Comparison of ENCODE assay signal across 11 mouse cellular contexts in the genomic region with DNA sequence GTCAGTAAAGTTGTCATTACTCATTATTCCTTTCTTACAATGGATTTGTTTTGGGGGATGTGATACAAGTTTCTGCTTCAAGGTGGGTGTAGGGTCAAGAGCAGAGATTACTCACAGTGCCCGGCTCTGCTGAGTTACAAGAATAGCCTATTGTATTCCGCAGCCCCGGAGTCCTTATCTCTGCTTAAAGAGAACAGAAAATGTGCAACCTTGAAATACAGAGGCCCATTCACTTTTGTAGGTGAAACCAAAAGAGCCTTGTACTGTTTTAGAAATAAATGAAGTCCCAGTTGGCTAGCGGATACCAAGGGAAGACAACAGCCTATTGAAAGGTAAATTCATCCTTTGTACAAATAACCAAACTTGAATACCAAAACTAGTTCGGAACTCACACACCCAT. TPM values are rescaled to one million over a fixed set of nuclear protein-coding genes. Genes with fewer than 3 reads are reported as not detected.
DNase-seq lines count a peak whose midpoint lies in the region; ATAC-seq and TF ChIP-seq lines count a peak whose summit lies in the region.
"Had no signal": no experiment of that assay in that cellular context is flagged by ENCODE, and none has a peak within 500 bp of the region (broad histone marks: within the 10 kb centered on the region; RNA-seq: fewer than 3 reads in every experiment).

No protein-coding gene starts in this region.

- peaks cover 23% of the 10 kb centered on the region for H3K4me1 ChIP-seq in heart, embryonic 10.5 days
- no peaks in the 10 kb centered on the region for H3K4me1 ChIP-seq in limb, embryonic 13.5 days
- H3K4me1 ChIP-seq in forebrain, postnatal 0 days (ENCODE audit: insufficient read depth), result no peaks in the 10 kb centered on the region
- H3K4me1 ChIP-seq: forebrain, embryonic 12.5 days had no signal

- no peaks in the 10 kb centered on the region for H3K9me3 ChIP-seq in heart, embryonic 10.5 days
- H3K9me3 ChIP-seq in limb, embryonic 13.5 days, result no peaks in the 10 kb centered on the region
- no peaks in the 10 kb centered on the region for H3K9me3 ChIP-seq in forebrain, postnatal 0 days (ENCODE audit: low read length)
- H3K9me3 ChIP-seq: forebrain, embryonic 12.5 days had no signal

- 29% methylated on average over 5 of the region's 5 CpGs for WGBS in heart, embryonic 10.5 days
- 71% methylated on average over 5 of the region's 5 CpGs for WGBS in limb, embryonic 13.5 days
- WGBS in forebrain, postnatal 0 days, result 56% methylated on average over 5 of the region's 5 CpGs

- H3K27me3 ChIP-seq in heart, embryonic 10.5 days (ENCODE audit: insufficient read depth, poor library complexity, severe bottlenecking), result no peaks in the 10 kb centered on the region
- H3K27me3 ChIP-seq in limb, embryonic 13.5 days, result no peaks in the 10 kb centered on the region
- H3K27me3 ChIP-seq in forebrain, postnatal 0 days (ENCODE audit: insufficient read depth, low read length), result no peaks in the 10 kb centered on the region
- H3K27me3 ChIP-seq: forebrain, embryonic 12.5 days had no signal

- H3K4me2 ChIP-seq in limb, embryonic 13.5 days (replicated peaks), result no peak overlapping the region
- H3K4me2 ChIP-seq in forebrain, postnatal 0 days (ENCODE audit: low read depth), result no peak overlapping the region
- H3K4me2 ChIP-seq: forebrain, embryonic 12.5 days; midbrain, embryonic 11.5 days had no signal

- no peak overlapping the region for H3K9ac ChIP-seq in limb, embryonic 13.5 days
- no peak overlapping the region for H3K9ac ChIP-seq in forebrain, postnatal 0 days
- H3K9ac ChIP-seq: forebrain, embryonic 12.5 days had no signal

- TF ChIP-seq CTCF in layer of hippocampus, adult 2 months (conservative IDR thresholded peaks at IDR 0.05), result no peak
- no peak for TF ChIP-seq CTCF in forebrain, postnatal 0 days (IDR thresholded peaks at IDR 0.05; ENCODE audit: low read depth)

- no peak overlapping the region for H3K4me3 ChIP-seq in layer of hippocampus, adult 2 months
- H3K4me3 ChIP-seq in heart, embryonic 10.5 days, result peak overlapping the region; percentile 27; the same call in 1 of the 2 replicates
- H3K4me3 ChIP-seq in limb, embryonic 13.5 days, result no peak overlapping the region
- no peak overlapping the region for H3K4me3 ChIP-seq in forebrain, postnatal 0 days (ENCODE audit: low read depth, low read length)
- H3K4me3 ChIP-seq: forebrain, embryonic 12.5 days had no signal

- H3K36me3 ChIP-seq in heart, embryonic 10.5 days, result no peaks in the 10 kb centered on the region
- no peaks in the 10 kb centered on the region for H3K36me3 ChIP-seq in limb, embryonic 13.5 days
- H3K36me3 ChIP-seq in forebrain, postnatal 0 days (ENCODE audit: insufficient read depth), result no peaks in the 10 kb centered on the region
- H3K36me3 ChIP-seq: forebrain, embryonic 12.5 days had no signal

- no peak for ATAC-seq in limb, embryonic 13.5 days (ENCODE audit: low FRiP score, low read depth)
- no peak for ATAC-seq in megakaryocyte, adult 5-6 weeks (ENCODE audit: poor library complexity, severe bottlenecking)
- ATAC-seq in forebrain, postnatal 0 days, result no peak

- DNase-seq in layer of hippocampus, adult 2 months (ENCODE audit: low spot score in 2 of 2), result no peak
- DNase-seq in layer of hippocampus, postnatal 10 days (ENCODE audit: low spot score in 2 of 2), result no peak
- DNase-seq in R1 (ENCODE audit: low read depth, low spot score), result peak; percentile 86
- DNase-seq in heart, embryonic 10.5 days (ENCODE audit: low spot score), result peak; percentile 75
- no peak for DNase-seq in forebrain, postnatal 0 days
- DNase-seq in frontal cortex, postnatal 10 days (ENCODE audit: low spot score in 2 of 2), result no peak
- DNase-seq: layer of hippocampus, adult 9-11 months had no signal

- peak overlapping the region; percentile 15; the same call in 1 of the 2 replicates for H3K27ac ChIP-seq in layer of hippocampus, adult 2 months
- peak overlapping the region; percentile 86 for H3K27ac ChIP-seq in heart, embryonic 10.5 days
- peak overlapping the region; percentile 48; the same call in 1 of the 2 replicates for H3K27ac ChIP-seq in limb, embryonic 13.5 days
- no peak overlapping the region for H3K27ac ChIP-seq in forebrain, postnatal 0 days (ENCODE audit: low read depth, low read length)
- H3K27ac ChIP-seq: forebrain, embryonic 12.5 days had no signal

RNA-seq across cellular contexts. Expression of gene Tfpi, which starts 42.2 kb away (rescaled TPM):
- total RNA-seq in layer of hippocampus, adult 2 months (2021), result 1 to 10 TPM; 3.6 TPM
- 1 to 10 TPM; 7.9 TPM for total RNA-seq in layer of hippocampus, postnatal 10 days (2021)
- 56.5 and 68.8 TPM in 2 replicates for polyA plus RNA-seq in heart, embryonic 10.5 days (2016; fragmentation: Nextera tagmentation; extraction: Ambion mirVana)
- 25.7 and 28.2 TPM in 2 replicates for polyA plus RNA-seq in limb, embryonic 13.5 days (2015; fragmentation: Nextera tagmentation; extraction: Ambion mirVana)
- 7.0 and 8.3 TPM in 2 replicates for total RNA-seq in megakaryocyte, adult 5-6 weeks (2015)
- total RNA-seq in megakaryocyte, adult 5-6 weeks (2017), result 7.5 and 8.4 TPM in 2 replicates
- total RNA-seq in forebrain, postnatal 0 days (2014; rRNA removed), result 11.6 and 16.2 TPM in 2 replicates
- polyA plus RNA-seq in forebrain, postnatal 0 days (2015; fragmentation: Nextera tagmentation; extraction: Ambion mirVana), result 11.4 and 11.7 TPM in 2 replicates

Comparison
In these comparisons a context has a peak if more than half of its experiments do, and no peak if none do; other contexts are left out.
1. DNase-seq: peak in R1 (single experiment) and heart, embryonic 10.5 days (single experiment); none in layer of hippocampus, adult 2 months (0 of 2), layer of hippocampus, postnatal 10 days (0 of 2), forebrain, postnatal 0 days (single experiment) and frontal cortex, postnatal 10 days (0 of 2).